Mouse (Mus musculus): ENCODE data around the gene Daam2.

- TF ChIP-seq CTCF (conservative IDR thresholded peaks at IDR 0.05; ENCODE audit: low read length): no peak
- TF ChIP-seq POU5F1 (IDR thresholded peaks at IDR 0.05; ENCODE audit: borderline replicate concordance, low read length): no peak
Measured at GRCm38 (mm10) chr17:49610296-49610695, 46.2 kb upstream of the Daam2 start.

All from E14TG2a.4 (cell line).